Mouse (Mus musculus) thymus, adult 2 months (tissue): ENCODE data around the gene Arhgef28.

Experiments used
- CTCF ChIP-seq: fragments of 200-500 bp; IDR thresholded peaks from 2 replicates; pipeline ENCODE4 v1.5.1; 2012; ENCODE audit warnings: mild to moderate bottlenecking, control low read depth, low read length, moderate library complexity, borderline replicate concordance; ENCODE audit not compliant: control insufficient read depth, poor library complexity, insufficient read depth; ENCODE audit errors: extremely low read depth
- POLR2A ChIP-seq: fragments of 200-500 bp; IDR thresholded peaks from 2 replicates; pipeline ENCODE4 v1.6.1; 2012; ENCODE audit warnings: mild to moderate bottlenecking, low read length, control low read depth, moderate library complexity; ENCODE audit not compliant: control insufficient read depth, poor library complexity, insufficient read depth; ENCODE audit errors: extremely low read depth

DNA sequence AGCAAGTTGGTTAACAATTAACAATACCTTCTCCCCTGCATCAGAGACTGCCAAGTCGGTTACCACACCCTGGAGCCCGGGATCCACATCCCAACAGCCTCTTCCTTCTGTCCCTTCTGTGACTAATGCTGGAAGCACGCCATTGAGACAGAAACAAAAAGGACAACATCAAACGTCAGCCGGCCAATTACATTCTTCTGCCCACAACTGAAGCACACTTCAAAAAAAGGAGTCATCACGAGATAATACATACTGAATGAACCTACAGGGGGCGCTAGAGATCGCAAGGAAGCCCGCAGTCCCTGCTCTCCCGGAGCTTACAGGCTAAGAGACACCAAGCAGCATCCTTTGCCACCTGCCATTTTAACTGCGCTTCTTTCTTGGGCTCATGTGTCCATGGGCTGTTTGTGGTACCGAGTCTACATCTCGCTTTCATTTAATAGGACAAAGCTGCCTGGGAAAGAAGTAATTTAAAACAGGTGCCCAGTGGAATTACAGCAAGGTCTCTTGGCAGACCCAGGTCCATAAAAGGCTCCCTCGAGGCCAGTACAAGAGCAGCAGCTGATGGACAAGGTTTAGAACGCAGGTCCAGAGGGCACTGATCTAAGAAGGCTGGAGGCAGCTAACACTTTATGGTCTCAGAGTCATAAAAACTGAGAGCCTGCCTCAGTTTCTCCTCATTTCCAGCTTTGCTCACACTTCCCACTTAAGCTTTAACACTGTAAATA is 266.6 kb downstream of the Arhgef28 start:
- TF ChIP-seq POLR2A (no peak), CTCF (no peak)
